Mouse (Mus musculus) cerebellum, postnatal 36 days (tissue): ENCODE results near the gene Tmppe.

Experiments
- DNase-seq, 2 experiments: peaks; one replicate each; pipeline ENCODE4 v3.0.0; 2021 to 2022; ENCODE audit warnings: mixed read lengths in 2 of 2

Tmppe gene

DNA sequence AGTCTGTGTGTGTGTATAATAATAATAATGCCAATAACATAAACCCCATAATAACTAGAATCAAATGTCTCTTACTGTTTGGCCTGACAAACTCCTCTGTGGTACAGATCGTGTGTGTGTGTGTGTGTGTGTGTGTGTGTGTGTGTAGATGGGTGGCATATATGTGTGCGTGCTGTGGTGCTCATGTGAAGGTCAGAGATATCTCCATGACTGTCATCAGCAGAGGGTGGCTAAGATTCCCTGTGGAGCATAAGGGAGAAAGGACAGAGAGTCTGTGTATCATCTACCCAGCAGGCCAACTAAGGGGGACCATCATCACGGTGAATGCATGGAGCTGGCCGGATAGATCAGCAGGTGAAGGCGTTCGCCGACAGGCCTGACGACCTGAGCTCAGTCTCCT, 46.0 kb downstream of the Tmppe start:
- no peak for DNase-seq

DNA sequence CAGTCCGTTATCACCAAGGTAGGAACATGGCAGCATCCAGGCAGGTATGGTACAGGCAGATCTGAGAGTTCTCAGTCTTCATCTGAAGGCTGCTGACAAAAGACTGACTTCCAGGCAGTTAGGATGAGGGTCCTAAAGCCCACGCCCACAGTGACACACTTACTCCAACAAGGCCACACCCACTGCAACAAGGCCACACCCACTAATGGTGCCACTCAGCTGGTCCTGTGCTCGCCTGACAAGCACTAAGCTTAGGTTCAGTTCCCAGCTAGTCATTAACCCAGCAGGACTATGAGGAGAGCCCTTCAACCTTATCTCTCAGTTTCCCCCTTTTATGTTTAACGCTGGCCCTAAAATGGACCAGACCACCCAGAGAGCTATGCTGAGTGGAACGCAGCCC, 47.8 kb downstream of the Tmppe start:
- DNase-seq, result no peak

DNA sequence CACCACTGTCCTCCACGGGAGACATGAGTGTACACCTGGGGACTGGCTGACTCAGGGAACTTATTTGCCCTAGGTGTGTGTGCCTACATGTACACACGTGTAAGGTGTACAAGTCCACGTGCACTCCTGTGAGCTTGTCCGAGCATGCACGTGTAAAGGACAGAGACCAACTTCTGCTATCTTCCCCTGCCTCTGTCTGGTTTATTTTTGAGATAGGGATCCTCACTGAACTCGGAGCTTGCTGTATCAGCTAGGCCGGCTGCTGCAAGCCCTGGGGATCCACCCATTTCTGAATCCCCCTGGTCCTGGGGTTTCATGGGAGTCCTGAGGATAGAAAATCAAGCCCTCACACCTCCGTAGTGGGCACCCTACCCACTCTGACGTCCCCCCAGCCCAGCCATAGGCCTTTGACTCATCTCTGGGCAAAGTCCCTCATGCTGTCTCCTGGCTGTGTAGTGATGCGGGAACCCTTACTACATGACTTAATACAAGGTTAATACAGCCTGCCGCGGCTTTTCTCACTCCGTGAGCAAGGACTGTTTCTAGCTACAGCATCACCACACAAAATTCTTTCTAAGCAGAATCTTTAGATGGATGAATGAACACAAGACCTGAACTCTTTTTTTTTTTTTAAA, 48.3 kb downstream of the Tmppe start:
- DNase-seq, result no peak

DNA sequence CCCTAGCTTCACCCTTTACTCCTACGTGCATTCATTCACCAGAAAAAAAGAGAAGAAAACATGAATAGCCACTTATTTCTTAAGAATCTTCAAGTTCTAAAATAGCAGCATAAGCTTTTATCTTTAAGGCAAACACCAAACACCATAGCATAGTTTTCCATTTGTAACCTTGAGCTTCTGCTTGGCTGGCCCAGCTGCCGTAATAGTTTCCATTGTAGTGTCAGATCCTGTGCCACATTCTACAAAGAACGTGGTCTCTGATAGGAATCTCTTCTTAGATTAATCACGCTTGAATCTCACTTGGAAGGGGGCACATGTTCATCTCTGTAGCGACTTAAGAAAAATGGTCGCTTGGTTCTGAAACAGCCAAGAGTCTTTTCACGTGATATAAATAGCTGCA, 50.7 kb downstream of the Tmppe start:
- DNase-seq, result no peak

DNA sequence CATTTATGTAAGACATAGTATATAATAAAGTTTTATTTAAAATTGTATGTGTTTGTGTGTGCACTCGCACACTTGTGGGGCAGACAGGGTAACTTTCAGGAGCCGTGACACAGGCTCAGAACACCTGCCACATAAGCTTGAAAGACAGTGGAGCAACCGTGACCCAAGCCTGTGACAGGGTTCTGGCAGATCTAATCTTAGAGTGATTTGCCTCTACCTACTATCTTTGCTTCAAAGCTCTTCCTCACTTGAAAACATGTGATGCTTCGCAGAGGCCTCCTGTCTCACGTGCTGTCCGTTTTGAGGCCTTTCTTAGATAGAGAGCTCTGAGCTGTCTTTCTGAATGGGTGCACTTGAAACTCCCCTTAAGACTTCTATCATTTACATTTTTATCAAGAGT, 51.5 kb downstream of the Tmppe start:
- DNase-seq, result no peak

DNA sequence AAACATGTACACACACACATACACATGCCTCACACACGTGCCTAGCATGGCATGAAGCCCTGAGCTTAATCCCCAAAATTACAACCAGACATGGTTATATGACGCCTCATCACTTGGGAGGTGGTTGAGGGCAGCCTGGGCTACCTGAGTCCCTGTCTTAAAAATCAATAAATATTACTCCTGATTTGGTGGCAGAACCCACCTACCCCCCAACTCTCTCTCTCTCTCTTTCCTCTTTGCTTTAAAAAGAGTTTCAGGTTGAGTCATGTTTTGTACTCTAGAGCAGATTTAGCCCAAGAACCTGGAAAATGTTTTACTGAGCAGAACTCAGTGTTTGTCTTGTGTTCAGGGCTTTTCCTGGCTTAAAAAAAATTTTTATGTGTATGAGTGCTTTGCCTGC, 54.5 kb downstream of the Tmppe start:
- DNase-seq, result no peak
